ENCODE assay signal across 8 mouse cellular contexts in the genomic region with DNA sequence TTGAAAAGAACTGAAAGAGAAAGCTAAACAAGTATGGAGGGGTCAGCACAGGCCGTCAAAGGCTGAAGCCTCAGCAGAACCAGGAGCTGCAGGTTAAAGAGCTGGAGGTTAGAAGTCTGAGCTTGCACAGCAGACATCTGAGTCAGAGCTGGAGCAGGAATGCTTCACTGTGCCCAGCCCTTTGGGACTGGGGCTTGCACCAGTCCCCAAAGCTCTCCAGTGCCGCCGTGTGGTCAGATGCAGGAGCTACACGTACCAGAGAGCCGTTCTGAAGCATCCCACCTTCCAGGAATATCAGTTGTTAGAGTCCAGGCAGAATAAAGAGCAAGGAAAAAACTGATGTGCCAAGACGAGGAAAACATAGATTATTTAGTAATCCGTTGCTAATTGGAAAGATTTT. TPM values are rescaled to one million over a fixed set of nuclear protein-coding genes. Genes with fewer than 3 reads are reported as not detected.
DNase-seq lines count a peak whose midpoint lies in the region; ATAC-seq lines count a peak whose summit lies in the region.

No protein-coding gene starts in this region.

- peak; percentile 88 for ATAC-seq in intestine, embryonic 16.5 days
- ATAC-seq in midbrain, embryonic 12.5 days (ENCODE audit: low FRiP score, low read depth), result peak; percentile 76; the same call in 1 of the 2 replicates

- H3K9ac ChIP-seq in intestine, embryonic 16.5 days (ENCODE audit: low read depth, low read length), result no peak overlapping the region
- no peak overlapping the region for H3K9ac ChIP-seq in midbrain, embryonic 12.5 days (replicated peaks)

- H3K9me3 ChIP-seq in intestine, embryonic 16.5 days (ENCODE audit: control insufficient read depth, low read length), result no peaks in the 10 kb centered on the region
- no peaks in the 10 kb centered on the region for H3K9me3 ChIP-seq in limb, embryonic 10.5 days (replicated peaks)
- H3K9me3 ChIP-seq in midbrain, embryonic 12.5 days, result no peaks in the 10 kb centered on the region

- no peak overlapping the region for H3K4me2 ChIP-seq in intestine, embryonic 16.5 days (ENCODE audit: low read depth, low read length)
- H3K4me2 ChIP-seq in midbrain, embryonic 12.5 days (replicated peaks), result no peak overlapping the region

- H3K36me3 ChIP-seq in intestine, embryonic 16.5 days (ENCODE audit: control insufficient read depth, insufficient read depth, low read length), result no peaks in the 10 kb centered on the region
- no peaks in the 10 kb centered on the region for H3K36me3 ChIP-seq in limb, embryonic 10.5 days
- H3K36me3 ChIP-seq in midbrain, embryonic 12.5 days, result no peaks in the 10 kb centered on the region

- no peaks in the 10 kb centered on the region for H3K4me1 ChIP-seq in intestine, embryonic 16.5 days (ENCODE audit: control insufficient read depth, insufficient read depth, low read length)
- peaks cover 3% of the 10 kb centered on the region; the same call in 1 of the 2 replicates for H3K4me1 ChIP-seq in limb, embryonic 10.5 days
- no peaks in the 10 kb centered on the region for H3K4me1 ChIP-seq in midbrain, embryonic 12.5 days

- no peak overlapping the region for H3K27ac ChIP-seq in intestine, embryonic 16.5 days (ENCODE audit: low read length)
- no peak overlapping the region for H3K27ac ChIP-seq in limb, embryonic 10.5 days
- H3K27ac ChIP-seq in midbrain, embryonic 12.5 days (replicated peaks), result no peak overlapping the region

- WGBS in intestine, embryonic 16.5 days, result 1% methylated on average over 7 of the region's 7 CpGs
- 3% methylated on average over 7 of the region's 7 CpGs for WGBS in limb, embryonic 10.5 days
- 2% methylated on average over 7 of the region's 7 CpGs for WGBS in midbrain, embryonic 12.5 days

- H3K27me3 ChIP-seq in intestine, embryonic 16.5 days (replicated peaks; ENCODE audit: control insufficient read depth, insufficient read depth, low read length), result no peaks in the 10 kb centered on the region
- H3K27me3 ChIP-seq in limb, embryonic 10.5 days (ENCODE audit: low read depth, poor library complexity, severe bottlenecking), result no peaks in the 10 kb centered on the region
- no peaks in the 10 kb centered on the region for H3K27me3 ChIP-seq in midbrain, embryonic 12.5 days

- DNase-seq in 3T3-L1 (ENCODE audit: low read depth, low spot score), result peak; percentile 94
- DNase-seq in T-cell, adult 2 months (ENCODE audit: low spot score), result peak; percentile 24
- DNase-seq in cerebellum, postnatal 4 days (ENCODE audit: low spot score in 2 of 2), result peak; percentile 45 to 60
- peak; percentile 76 for DNase-seq in gastrocnemius, postnatal 10 days
- peak; percentile 80 for DNase-seq in limb, embryonic 10.5 days (ENCODE audit: low spot score)
- DNase-seq in spleen, postnatal 4 days (ENCODE audit: low spot score in 2 of 2), result peak; percentile 44 to 73

- H3K4me3 ChIP-seq in intestine, embryonic 16.5 days (ENCODE audit: low read length), result no peak overlapping the region
- no peak overlapping the region for H3K4me3 ChIP-seq in limb, embryonic 10.5 days
- H3K4me3 ChIP-seq in midbrain, embryonic 12.5 days, result no peak overlapping the region

RNA-seq across cellular contexts. Expression of a gene that starts 23.2 kb away (rescaled TPM):
- not detected for total RNA-seq in gastrocnemius, postnatal 10 days (2021)
- 0.06 TPM in 1 of 2 replicates, not detected in the other for polyA plus RNA-seq in intestine, embryonic 16.5 days (2015; fragmentation: Nextera tagmentation; extraction: Ambion mirVana)
- 0.14 and 0.15 TPM in 2 replicates for polyA plus RNA-seq in limb, embryonic 10.5 days (2016; fragmentation: Nextera tagmentation; extraction: Ambion mirVana)
- polyA plus RNA-seq in midbrain, embryonic 12.5 days (2016; fragmentation: Nextera tagmentation; extraction: Ambion mirVana), result 0.17 and 0.22 TPM in 2 replicates

Comparison
In these comparisons a context has a peak if more than half of its experiments do, and no peak if none do; other contexts are left out.
1. DNase-seq: peak in every context shown above with its lines; median percentile 94 in 3T3-L1; 80 in limb, embryonic 10.5 days; 76 in gastrocnemius, postnatal 10 days; 58 in spleen, postnatal 4 days; 52 in cerebellum, postnatal 4 days; 24 in T-cell, adult 2 months.